Mouse (Mus musculus) erythroblast, embryonic 14.5 days (primary cell): Measurements from ENCODE around the gene Mtcl1. TPM values are rescaled to one million over a fixed set of nuclear protein-coding genes. Genes with fewer than 3 reads are reported as not detected.

ENCODE experiments used
- H3K27me3 ChIP-seq: 2 replicates; pipeline ENCODE4 v1.6.1; 2012; ENCODE audit warnings: inconsistent platforms; ENCODE audit not compliant: control insufficient read depth
- H3K36me3 ChIP-seq: 2 replicates; pipeline ENCODE4 v1.6.1; 2012; ENCODE audit warnings: mild to moderate bottlenecking, inconsistent platforms; ENCODE audit not compliant: control insufficient read depth
- H3K4me1 ChIP-seq: 2 replicates; pipeline ENCODE4 v1.6.1; 2012; ENCODE audit warnings: inconsistent platforms; ENCODE audit not compliant: control insufficient read depth
- H3K4me3 ChIP-seq: replicated peaks from 2 replicates; pipeline ENCODE3; 2012; ENCODE audit warnings: moderate library complexity, mild to moderate bottlenecking, inconsistent platforms
- H3K9me3 ChIP-seq: 2 replicates; pipeline ENCODE4 v1.6.1; 2012; ENCODE audit warnings: low read length, inconsistent platforms, mixed read lengths; ENCODE audit not compliant: control insufficient read depth
- GATA1 ChIP-seq: IDR thresholded peaks from 2 replicates; pipeline ENCODE4 v1.6.1; 2012; ENCODE audit warnings: low read length, inconsistent platforms, mixed read lengths
- TAL1 ChIP-seq: IDR thresholded peaks from 3 replicates; pipeline ENCODE4 v1.6.1; 2012; ENCODE audit warnings: low read length, inconsistent platforms, mixed read lengths
- polyA plus RNA-seq: library from polyadenylated mRNA; stranded (reverse); fragments of >175 nt; gene quantifications from 2 replicates; pipeline ENCODE4 v1.2.3, GENCODE M21; 2012

The Mtcl1 gene
- polyA plus RNA-seq, 1 experiment, result not detected

- H3K27me3 ChIP-seq, result no peaks in the 10 kb centered on the region
- peaks cover 24% of the 10 kb centered on the region for H3K9me3 ChIP-seq
- H3K4me3 ChIP-seq, result no peak overlapping the region
- H3K36me3 ChIP-seq, result no peaks in the 10 kb centered on the region
- no peaks in the 10 kb centered on the region for H3K4me1 ChIP-seq
- TF ChIP-seq TAL1 (no peak), GATA1 (no peak)
Measured at GRCm38 (mm10) chr17:66345680-66346079, 103.9 kb downstream of the Mtcl1 start.

DNA sequence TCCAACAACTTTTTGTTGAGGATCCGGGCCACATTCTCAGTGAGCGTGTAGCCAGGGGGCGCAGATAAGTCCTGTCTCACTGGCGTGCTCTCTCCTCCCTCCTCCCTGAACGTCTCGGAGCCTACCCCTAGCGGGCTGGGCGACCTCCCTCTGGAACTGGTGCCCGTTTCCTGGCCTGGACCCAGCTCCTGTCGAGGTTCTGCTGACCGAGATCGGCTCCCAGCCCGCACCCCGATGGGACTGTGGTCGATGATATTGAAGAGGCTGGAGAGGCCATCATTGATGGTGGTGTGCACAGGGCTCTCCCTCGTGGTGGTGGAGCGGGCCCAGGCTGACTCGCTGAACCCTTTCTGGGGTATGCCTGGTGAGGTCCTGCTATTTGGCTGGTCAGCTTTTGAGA is 106.6 kb downstream of the Mtcl1 start:
- Histone ChIP-seq H3K4me1 (no peaks in the 10 kb centered on the region), H3K27me3 (no peaks in the 10 kb centered on the region), H3K36me3 (no peaks in the 10 kb centered on the region), H3K9me3 (peaks cover 39% of the 10 kb centered on the region), H3K4me3 (no peak overlapping the region)
- TF ChIP-seq TAL1 (no peak), GATA1 (no peak)

DNA sequence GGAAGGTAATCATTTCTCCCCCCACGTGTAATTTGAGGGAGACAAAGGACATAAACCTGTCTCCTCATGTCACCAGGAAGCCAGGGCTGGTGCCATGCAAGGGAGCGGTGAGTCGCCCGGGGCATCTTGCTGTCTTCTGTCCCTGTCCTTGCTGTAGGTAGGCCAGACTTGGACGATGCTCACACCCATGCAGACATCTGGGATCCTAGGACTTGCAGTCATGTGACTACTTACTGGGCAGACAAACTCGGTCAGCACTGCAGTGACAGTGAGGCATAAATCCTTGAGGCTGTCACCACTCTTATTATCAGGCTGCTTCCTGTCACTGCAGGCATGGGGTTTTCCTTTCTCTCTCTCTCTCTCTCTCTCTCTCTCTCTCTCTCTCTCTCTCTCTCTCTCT is 107.9 kb downstream of the Mtcl1 start:
- H3K9me3 ChIP-seq, result peaks cover 43% of the 10 kb centered on the region
- TF ChIP-seq TAL1 (no peak), GATA1 (no peak)
- H3K36me3 ChIP-seq, result no peaks in the 10 kb centered on the region
- H3K4me3 ChIP-seq, result no peak overlapping the region
- H3K4me1 ChIP-seq, result no peaks in the 10 kb centered on the region
- no peaks in the 10 kb centered on the region for H3K27me3 ChIP-seq

GRCm38 (mm10) chr17:66340798-66341197 is 108.8 kb downstream of the Mtcl1 start:
- Histone ChIP-seq H3K4me3 (no peak overlapping the region), H3K36me3 (no peaks in the 10 kb centered on the region), H3K9me3 (peaks cover 43% of the 10 kb centered on the region), H3K27me3 (no peaks in the 10 kb centered on the region), H3K4me1 (no peaks in the 10 kb centered on the region)
- TF ChIP-seq TAL1 (no peak), GATA1 (no peak)

DNA sequence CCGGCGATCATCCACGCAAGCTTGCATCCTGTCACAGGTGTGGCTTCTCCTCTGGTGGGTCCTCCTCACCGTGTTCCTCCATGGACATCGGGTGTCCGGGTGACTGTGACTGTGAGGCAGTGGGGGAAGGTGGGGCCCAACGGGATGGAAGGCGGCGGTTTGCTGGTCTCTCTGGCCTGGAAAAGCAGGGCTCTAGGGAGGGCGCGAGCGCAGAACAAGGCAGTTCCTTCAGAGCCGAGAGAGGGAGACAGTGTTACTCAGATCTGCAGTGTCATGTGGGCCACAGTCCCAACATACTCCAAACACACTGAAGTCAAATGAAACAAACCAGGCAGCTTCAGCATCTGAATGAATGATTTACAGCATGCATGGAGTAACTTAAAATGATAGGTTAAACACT is 111.6 kb downstream of the Mtcl1 start:
- no peaks in the 10 kb centered on the region for H3K27me3 ChIP-seq
- H3K4me3 ChIP-seq, result no peak overlapping the region
- peaks cover 29% of the 10 kb centered on the region for H3K9me3 ChIP-seq
- TF ChIP-seq TAL1 (no peak), GATA1 (no peak)
- H3K4me1 ChIP-seq, result no peaks in the 10 kb centered on the region
- H3K36me3 ChIP-seq, result no peaks in the 10 kb centered on the region

DNA sequence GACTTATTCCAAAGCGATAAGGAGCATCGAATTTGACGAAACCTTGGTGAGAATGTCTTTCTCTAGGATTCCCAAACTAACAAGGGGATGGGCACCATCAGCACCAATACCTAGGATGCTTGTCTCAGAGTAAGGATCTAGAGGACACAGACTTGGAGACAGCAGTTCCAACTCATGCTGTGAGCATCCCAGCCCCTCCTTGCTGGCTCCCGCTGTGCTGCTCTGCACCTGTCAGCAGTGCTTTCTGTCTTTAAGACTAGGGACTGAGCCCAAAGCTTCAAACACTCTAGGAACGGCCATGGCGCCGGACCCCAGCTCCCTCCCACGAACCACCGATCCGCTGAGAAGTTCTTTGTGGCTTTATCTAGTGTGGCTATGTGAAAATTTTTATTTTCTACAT is 114.0 kb downstream of the Mtcl1 start:
- no peak overlapping the region for H3K4me3 ChIP-seq
- TF ChIP-seq TAL1 (no peak), GATA1 (no peak)
- H3K9me3 ChIP-seq, result peaks cover 18% of the 10 kb centered on the region
- H3K4me1 ChIP-seq, result no peaks in the 10 kb centered on the region
- no peaks in the 10 kb centered on the region for H3K36me3 ChIP-seq
- no peaks in the 10 kb centered on the region for H3K27me3 ChIP-seq

DNA sequence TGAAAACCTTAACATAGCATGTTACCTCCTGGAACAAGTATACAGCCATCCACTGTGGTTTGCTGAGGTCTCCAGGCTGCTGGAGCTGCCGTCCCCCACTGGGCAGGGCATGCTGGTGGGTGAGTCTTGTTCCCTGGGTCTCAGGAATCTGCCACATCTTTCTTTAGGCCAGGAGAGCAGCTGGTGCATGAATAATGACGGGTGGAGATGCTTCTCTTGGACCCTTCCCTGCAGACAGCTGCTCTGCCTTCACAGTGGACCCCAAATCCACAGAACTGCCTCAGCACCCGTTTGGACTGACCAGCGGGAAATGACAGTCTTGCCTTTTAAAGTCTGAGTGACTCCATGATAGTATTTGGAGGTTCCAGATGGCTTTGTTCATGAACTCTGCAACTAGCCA is 114.7 kb downstream of the Mtcl1 start:
- H3K36me3 ChIP-seq, result no peaks in the 10 kb centered on the region
- no peak for TF ChIP-seq GATA1
- no peak for TF ChIP-seq TAL1
- no peaks in the 10 kb centered on the region for H3K27me3 ChIP-seq
- H3K4me3 ChIP-seq, result no peak overlapping the region
- no peaks in the 10 kb centered on the region for H3K4me1 ChIP-seq
- peaks cover 13% of the 10 kb centered on the region; the same call in 1 of the 2 replicates for H3K9me3 ChIP-seq

DNA sequence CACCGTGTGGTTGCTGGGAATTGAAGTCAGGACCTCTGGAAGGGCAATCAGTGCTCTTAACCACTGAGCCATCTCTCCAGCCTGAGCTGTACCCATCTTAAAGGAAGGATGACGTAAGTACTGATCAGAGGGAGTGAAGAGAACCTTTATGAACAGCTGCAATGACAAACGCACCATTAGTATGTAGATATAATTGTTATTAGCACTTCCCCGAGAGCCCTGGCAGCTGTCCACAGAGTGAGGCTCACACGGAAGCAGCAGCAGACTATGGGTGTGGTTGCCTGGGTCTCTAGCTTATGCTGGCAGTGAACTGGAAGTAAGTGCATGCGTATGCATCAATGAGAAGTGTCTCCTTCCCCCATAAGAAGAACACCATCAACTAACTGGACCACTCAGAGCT is 118.3 kb downstream of the Mtcl1 start:
- H3K36me3 ChIP-seq, result no peaks in the 10 kb centered on the region
- TF ChIP-seq GATA1 (no peak), TAL1 (no peak)
- no peaks in the 10 kb centered on the region for H3K4me1 ChIP-seq
- no peaks in the 10 kb centered on the region for H3K27me3 ChIP-seq
- H3K9me3 ChIP-seq, result peaks cover 6% of the 10 kb centered on the region
- no peak overlapping the region for H3K4me3 ChIP-seq

DNA sequence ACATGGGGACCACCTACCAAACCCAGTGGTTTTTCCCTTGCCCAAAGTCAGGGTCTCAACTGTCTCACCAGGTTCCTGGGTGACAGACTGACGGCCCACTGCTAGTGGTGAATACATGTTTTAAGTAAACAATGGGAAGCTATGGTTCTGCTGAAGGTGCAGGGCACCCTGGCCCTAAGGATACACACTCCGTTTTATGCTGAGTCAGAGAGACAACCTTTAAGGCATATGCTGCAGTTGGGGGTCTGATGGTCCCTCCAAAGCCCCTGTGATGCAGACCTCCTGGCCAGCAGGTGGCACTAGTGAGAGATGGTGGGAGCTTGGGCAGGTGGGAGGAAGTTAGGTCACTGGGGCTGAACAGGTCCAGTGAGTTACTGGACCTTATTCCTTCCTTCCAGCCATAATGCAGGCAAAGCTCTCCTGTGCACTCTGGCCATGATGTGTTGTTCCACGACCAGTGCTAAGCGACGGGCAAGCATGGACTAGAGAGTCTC is 123.0 kb downstream of the Mtcl1 start:
- H3K36me3 ChIP-seq, result no peaks in the 10 kb centered on the region
- H3K9me3 ChIP-seq, result peaks cover 6% of the 10 kb centered on the region
- no peaks in the 10 kb centered on the region for H3K4me1 ChIP-seq
- H3K4me3 ChIP-seq, result no peak overlapping the region
- no peak for TF ChIP-seq TAL1
- TF ChIP-seq GATA1, result no peak
- H3K27me3 ChIP-seq, result no peaks in the 10 kb centered on the region

DNA sequence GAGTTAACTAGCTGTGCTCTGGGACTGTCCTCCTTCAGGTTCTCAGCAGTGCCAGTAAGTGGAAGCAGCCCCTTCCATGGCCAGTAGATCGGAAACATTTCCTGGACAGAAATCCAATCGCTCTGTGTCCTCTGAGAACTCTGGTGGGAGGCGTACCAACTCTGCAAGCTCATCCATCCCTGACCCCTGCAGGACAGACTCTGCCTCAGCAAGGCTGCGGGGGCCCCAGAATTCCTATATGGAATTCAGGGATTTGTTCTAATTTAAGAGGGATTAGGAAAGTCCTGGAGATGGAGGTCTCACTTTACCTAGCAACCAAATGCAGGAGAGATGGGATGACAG is 123.4 kb downstream of the Mtcl1 start:
- Histone ChIP-seq H3K4me1 (no peaks in the 10 kb centered on the region), H3K27me3 (no peaks in the 10 kb centered on the region), H3K4me3 (no peak overlapping the region), H3K9me3 (peaks cover 6% of the 10 kb centered on the region), H3K36me3 (no peaks in the 10 kb centered on the region)
- TF ChIP-seq TAL1 (no peak), GATA1 (no peak)
